Mouse (Mus musculus): ENCODE results near the gene Ltbp2.

The Ltbp2 gene

GRCm38 (mm10) chr12:84876481-84877121 is at the start of gene Ltbp2:
Gene Ltbp2, minus strand, starts transcription at chr12:84876532.
- peak; percentile 88 for DNase-seq

- DNase-seq, result no peak
These were observed 48.0 kb upstream of the Ltbp2 start for GRCm38 (mm10) chr12:84924324-84924723.

- DNase-seq, result no peak
These were observed 45.6 kb upstream of the Ltbp2 start for GRCm38 (mm10) chr12:84921881-84922419.

GRCm38 (mm10) chr12:84918809-84919208 is 42.5 kb upstream of the Ltbp2 start:
- DNase-seq, result peak; percentile 32

- DNase-seq, result no peak
These were observed 41.5 kb upstream of the Ltbp2 start for GRCm38 (mm10) chr12:84917799-84918198.

GRCm38 (mm10) chr12:84914959-84915358 is 38.6 kb upstream of the Ltbp2 start:
- no peak for DNase-seq

- DNase-seq, result peak; percentile 25
These were observed 36.3 kb upstream of the Ltbp2 start for GRCm38 (mm10) chr12:84912652-84913104.

- DNase-seq, result no peak
These were observed 35.3 kb upstream of the Ltbp2 start for GRCm38 (mm10) chr12:84911640-84912039.

GRCm38 (mm10) chr12:84910066-84910465 is 33.7 kb upstream of the Ltbp2 start:
- DNase-seq, result peak; percentile 58

- DNase-seq, result peak; percentile 79
These were observed 31.5 kb upstream of the Ltbp2 start for GRCm38 (mm10) chr12:84907627-84908480.

GRCm38 (mm10) chr12:84907024-84907626 is 30.8 kb upstream of the Ltbp2 start:
- no peak for DNase-seq

GRCm38 (mm10) chr12:84904399-84904798 is 28.1 kb upstream of the Ltbp2 start:
- DNase-seq, result no peak

- DNase-seq, result no peak
These were observed 24.0 kb upstream of the Ltbp2 start for GRCm38 (mm10) chr12:84900317-84900716.

GRCm38 (mm10) chr12:84897322-84897721 is 21.0 kb upstream of the Ltbp2 start:
- DNase-seq, result no peak

GRCm38 (mm10) chr12:84896235-84896634 is 19.9 kb upstream of the Ltbp2 start:
- no peak for DNase-seq

- DNase-seq, result no peak
These were observed 17.6 kb upstream of the Ltbp2 start for GRCm38 (mm10) chr12:84893648-84894628.

- no peak for DNase-seq
These were observed 14.0 kb upstream of the Ltbp2 start for GRCm38 (mm10) chr12:84890289-84890688.

- no peak for DNase-seq
These were observed 9.0 kb upstream of the Ltbp2 start for GRCm38 (mm10) chr12:84885107-84885876.

- no peak for DNase-seq
These were observed 8.2 kb upstream of the Ltbp2 start for GRCm38 (mm10) chr12:84884423-84885076.

GRCm38 (mm10) chr12:84882796-84883195 is 6.5 kb upstream of the Ltbp2 start:
- no peak for DNase-seq

- peak; percentile 58 for DNase-seq
These were observed 3.8 kb upstream of the Ltbp2 start for GRCm38 (mm10) chr12:84880091-84880490.

All from cerebellum, adult 8-10 months (tissue).